Mouse (Mus musculus) liver, postnatal 0 days (tissue): ENCODE data around the gene Sptssa.

Experiments used
- CTCF ChIP-seq: sonication (generic); IDR thresholded peaks from 2 replicates; pipeline ENCODE4 v1.5.1; 2016; ENCODE audit warnings: antibody characterized with exemption, low read depth
- EP300 ChIP-seq: IDR thresholded peaks from 2 replicates; pipeline ENCODE4 v1.6.1; 2016; ENCODE audit warnings: antibody characterized with exemption, low read depth, mild to moderate bottlenecking

DNA sequence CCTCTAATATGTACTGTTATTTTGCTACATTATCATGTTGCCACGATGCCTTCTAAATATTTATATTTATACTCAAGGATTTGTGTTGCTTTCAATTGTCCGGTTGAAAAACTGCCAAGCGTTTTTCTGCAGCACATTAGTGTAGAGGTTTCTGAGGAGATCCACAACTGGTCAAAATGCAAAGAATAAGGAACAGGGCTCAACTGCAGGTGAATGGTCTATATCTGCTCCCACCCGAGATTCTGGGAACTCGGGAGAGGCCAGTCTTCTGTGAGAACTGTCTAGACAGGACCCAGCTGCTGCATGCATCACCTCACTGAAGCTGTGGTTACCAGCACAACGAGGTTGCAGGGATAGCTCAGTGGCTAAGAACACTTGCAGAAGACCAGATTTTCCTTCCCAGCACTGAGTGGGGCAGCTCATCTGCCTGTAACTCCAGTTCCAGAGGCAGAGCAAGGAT, 41.4 kb upstream of the Sptssa start:
- TF ChIP-seq CTCF (no peak), EP300 (no peak)
